Mouse (Mus musculus) ES-E14 (cell line): ENCODE results near the gene Bckdk. TPM values are rescaled to one million over a fixed set of nuclear protein-coding genes. Genes with fewer than 3 reads are reported as not detected.

ENCODE experiments used
- DNase-seq: peaks from one replicate; pipeline ENCODE4 v3.0.0-alpha.2; 2013; ENCODE audit warnings: low read depth, low spot score
- H3K27ac ChIP-seq: 2 replicates; pipeline ENCODE4 v1.5.1; 2012; ENCODE audit warnings: low read depth, mild to moderate bottlenecking, low read length, moderate library complexity, mixed read lengths; ENCODE audit not compliant: poor library complexity, insufficient read depth, severe bottlenecking
- H3K36me3 ChIP-seq: 2 replicates; pipeline ENCODE4 v1.6.1; 2012; ENCODE audit warnings: mild to moderate bottlenecking, low read length, moderate library complexity, mixed read lengths; ENCODE audit not compliant: control insufficient read depth, poor library complexity, insufficient read depth, severe bottlenecking
- H3K4me1 ChIP-seq, 2 experiments: fragments of 150-350 bp in 1 of 2; sonication (generic) in 1 of 2; 2 replicates each; pipeline ENCODE4 v1.6.1; 2012; ENCODE audit warnings: low read length in 2 of 2, mild to moderate bottlenecking in 1 of 2, mixed read lengths in 1 of 2; ENCODE audit not compliant: control insufficient read depth in 2 of 2, insufficient read depth in 2 of 2, poor library complexity in 1 of 2
- H3K4me3 ChIP-seq, 2 experiments: fragments of 150-350 bp in 1 of 2; sonication (generic) in 1 of 2; 2 replicates each; pipeline ENCODE4 v1.5.1; 2012; ENCODE audit warnings: low read length in 2 of 2, low read depth in 1 of 2, mild to moderate bottlenecking in 1 of 2, mixed read lengths in 1 of 2; ENCODE audit not compliant: insufficient read depth in 1 of 2, poor library complexity in 1 of 2, severe bottlenecking in 1 of 2
- H3K9ac ChIP-seq: 2 replicates; pipeline ENCODE4 v1.6.1; 2012; ENCODE audit warnings: low read depth, mild to moderate bottlenecking, low read length, mixed read lengths; ENCODE audit not compliant: poor library complexity, insufficient read depth, severe bottlenecking
- H3K9me3 ChIP-seq: fragments of 150-350 bp; sonication (generic); 2 replicates; pipeline ENCODE4 v1.6.1; 2012; ENCODE audit warnings: low read depth, mild to moderate bottlenecking, low read length; ENCODE audit not compliant: control insufficient read depth, insufficient read depth
- CHD2 ChIP-seq: IDR thresholded peaks from 2 replicates; pipeline ENCODE4 v1.6.1; 2014; ENCODE audit warnings: mild to moderate bottlenecking, low read depth, low read length, inconsistent platforms
- HCFC1 ChIP-seq: IDR thresholded peaks from 2 replicates; pipeline ENCODE4 v1.6.1; 2012; ENCODE audit warnings: low read length, inconsistent platforms, borderline replicate concordance; ENCODE audit not compliant: insufficient read depth
- MAFK ChIP-seq: IDR thresholded peaks from 2 replicates; pipeline ENCODE4 v1.6.1; 2014; ENCODE audit warnings: mild to moderate bottlenecking, low read depth, low read length, inconsistent platforms; ENCODE audit not compliant: insufficient read depth
- ZC3H11A ChIP-seq: IDR thresholded peaks from 2 replicates; pipeline ENCODE4 v1.6.1; 2012; ENCODE audit warnings: low read depth, mild to moderate bottlenecking, inconsistent platforms, low read length, borderline replicate concordance
- ZNF384 ChIP-seq: IDR thresholded peaks from 2 replicates; pipeline ENCODE4 v1.6.1; 2012; ENCODE audit warnings: low read depth, low read length, inconsistent platforms
- in situ Hi-C, 2 experiments: fragments of 600-800 bp; cut with MboI; formaldehyde crosslinking; loops; one replicate each; pipeline ENCODE4 v1.15.1; 2025; ENCODE audit warnings: low sequenced_read_pairs in 2 of 2, inconsistent platforms in 1 of 2; ENCODE audit not compliant: unreplicated experiment in 2 of 2
- total RNA-seq: library from RNA; depleted of rRNA; stranded (reverse); fragments of 300-350 nt; gene quantifications from 2 replicates; pipeline ENCODE4 v1.2.3, GENCODE M21; 2012

Gene Bckdk
- total RNA-seq, 1 experiment: 56.4 TPM

DNA sequence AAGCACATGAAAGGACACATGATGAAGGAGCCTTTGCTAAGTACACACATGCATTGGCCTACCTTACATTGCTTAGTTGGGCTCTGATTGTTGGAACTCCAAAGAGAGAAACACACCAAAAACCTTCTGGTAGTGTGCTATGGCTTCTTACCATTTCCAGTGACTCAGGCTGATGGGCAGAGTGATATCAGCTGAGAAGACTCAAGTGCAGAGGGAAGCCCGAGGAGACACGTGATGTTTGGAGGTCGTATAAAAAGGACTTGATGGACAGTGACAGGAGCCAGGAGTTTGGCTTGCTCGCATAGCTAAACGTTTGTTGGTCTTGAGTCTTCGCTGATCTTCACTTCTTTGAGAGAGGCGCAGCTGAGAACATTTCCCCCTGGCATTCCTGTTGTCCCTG is 6.3 kb upstream of the Bckdk start:
- TF ChIP-seq ZC3H11A (no peak), HCFC1 (no peak), CHD2 (no peak), ZNF384 (no peak), MAFK (no peak)
- Histone ChIP-seq H3K4me3 (no peak overlapping the region), H3K4me1 (peaks cover 0 to 5% of the 10 kb centered on the region in 2 experiments; a peak in 1 of 4 replicates), H3K36me3 (peaks cover 7% of the 10 kb centered on the region; the same call in 1 of the 2 replicates), H3K9ac (no peak overlapping the region), H3K27ac (no peak overlapping the region), H3K9me3 (no peaks in the 10 kb centered on the region)
- in situ Hi-C loops: no loop called here
- DNase-seq: no peak

DNA sequence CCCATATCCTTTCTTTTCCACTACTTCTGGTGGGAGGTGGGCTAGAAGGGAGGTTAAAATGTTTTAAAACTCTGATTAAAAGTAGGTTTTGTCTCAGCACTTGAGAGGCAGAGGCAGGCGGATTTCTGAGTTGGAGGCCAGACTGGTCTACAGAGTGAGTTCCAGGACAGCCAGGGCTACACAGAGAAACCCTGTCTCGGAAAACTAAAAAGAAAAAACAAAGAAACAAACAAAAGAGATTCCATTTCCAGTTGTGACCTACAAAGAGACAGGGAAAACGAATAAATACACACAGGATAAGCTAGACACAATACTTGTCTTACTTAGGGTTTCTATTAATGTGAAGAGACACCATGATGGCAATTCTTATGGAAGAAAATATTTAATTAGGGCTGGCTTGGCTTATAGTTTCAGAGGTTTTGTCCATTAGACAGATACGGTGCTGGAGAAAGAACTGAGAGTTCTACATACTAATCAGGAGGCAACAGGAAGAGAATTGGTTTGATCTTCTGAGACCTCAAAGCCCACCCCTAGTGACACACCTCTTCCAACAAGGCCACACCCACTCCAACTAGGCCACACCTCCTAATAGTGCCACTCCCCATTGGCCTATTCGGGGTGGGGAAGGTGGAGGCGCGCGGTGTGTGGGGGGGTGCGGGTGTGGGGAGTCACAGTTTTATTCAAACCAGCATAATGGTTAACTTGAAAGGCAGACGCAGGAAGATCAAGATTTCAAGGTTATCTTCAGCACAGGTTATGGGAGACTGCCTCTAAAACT is 5.5 kb upstream of the Bckdk start:
- no peak overlapping the region for H3K9ac ChIP-seq

DNA sequence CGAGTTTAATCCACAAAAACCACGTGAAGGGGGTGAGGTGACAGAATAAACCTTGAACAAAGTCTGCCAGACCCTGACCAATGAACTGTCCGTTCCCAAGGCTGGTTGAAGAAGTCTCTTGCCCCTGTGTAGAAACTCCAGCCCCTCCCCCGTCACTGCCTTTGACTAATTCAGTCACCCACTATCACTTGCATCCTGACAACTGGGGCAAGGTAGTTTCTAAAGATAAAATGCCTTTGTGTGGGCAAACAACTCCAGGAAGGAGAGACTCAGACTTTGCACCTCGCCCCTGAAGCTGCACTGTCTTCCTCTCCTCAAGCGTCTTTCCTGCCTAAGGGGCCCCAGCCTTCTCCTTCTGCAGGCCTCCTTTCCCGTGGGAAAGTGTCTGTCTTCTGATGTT is 3.9 kb upstream of the Bckdk start:
- no peak overlapping the region for H3K9ac ChIP-seq
- no peak for TF ChIP-seq ZNF384
- no peak for TF ChIP-seq ZC3H11A
- TF ChIP-seq CHD2: no peak
- TF ChIP-seq HCFC1: no peak
- no peak for TF ChIP-seq MAFK
- peaks cover 1 to 5% of the 10 kb centered on the region in 2 experiments; a peak in 1 of 4 replicates for H3K4me1 ChIP-seq
- in situ Hi-C loops: no loop called here
- DNase-seq: no peak
- 0 out of 2 replicates have a peak, but pooled peaks cover under 1% of the 10 kb centered on the region for H3K36me3 ChIP-seq
- H3K4me3 ChIP-seq: no peak overlapping the region
- H3K9me3 ChIP-seq: no peaks in the 10 kb centered on the region
- no peak overlapping the region for H3K27ac ChIP-seq

More for the DNA sequence above, 5.5 kb upstream of the Bckdk start:
- Histone ChIP-seq H3K4me3 (no peak overlapping the region), H3K27ac (no peak overlapping the region), H3K36me3 (0 out of 2 replicates have a peak, but pooled peaks cover under 1% of the 10 kb centered on the region), H3K9me3 (no peaks in the 10 kb centered on the region), H3K4me1 (peaks cover 0 to 5% of the 10 kb centered on the region in 2 experiments; a peak in 1 of 4 replicates)
- no peak for TF ChIP-seq ZNF384
- no peak for TF ChIP-seq HCFC1
- no peak for TF ChIP-seq ZC3H11A
- no peak for TF ChIP-seq CHD2
- no peak for TF ChIP-seq MAFK
- no peak for DNase-seq
- in situ Hi-C loops: no loop called here

- in situ Hi-C loops: no loop called here
- H3K36me3 ChIP-seq: peaks cover 12% of the 10 kb centered on the region
- H3K9ac ChIP-seq: no peak overlapping the region
- DNase-seq: no peak
- H3K4me3 ChIP-seq: no peak overlapping the region
- H3K9me3 ChIP-seq: no peaks in the 10 kb centered on the region
- no peak overlapping the region for H3K27ac ChIP-seq
- peaks cover 3 to 5% of the 10 kb centered on the region in 2 experiments; a peak in 1 of 4 replicates for H3K4me1 ChIP-seq
- TF ChIP-seq HCFC1 (no peak), ZC3H11A (no peak), MAFK (no peak), ZNF384 (no peak), CHD2 (no peak)
These were observed 2.1 kb upstream of the Bckdk start for GRCm38 (mm10) chr7:127901772-127902171.
